Mouse (Mus musculus): ENCODE measurements around the gene Atp5f1.

DNA sequence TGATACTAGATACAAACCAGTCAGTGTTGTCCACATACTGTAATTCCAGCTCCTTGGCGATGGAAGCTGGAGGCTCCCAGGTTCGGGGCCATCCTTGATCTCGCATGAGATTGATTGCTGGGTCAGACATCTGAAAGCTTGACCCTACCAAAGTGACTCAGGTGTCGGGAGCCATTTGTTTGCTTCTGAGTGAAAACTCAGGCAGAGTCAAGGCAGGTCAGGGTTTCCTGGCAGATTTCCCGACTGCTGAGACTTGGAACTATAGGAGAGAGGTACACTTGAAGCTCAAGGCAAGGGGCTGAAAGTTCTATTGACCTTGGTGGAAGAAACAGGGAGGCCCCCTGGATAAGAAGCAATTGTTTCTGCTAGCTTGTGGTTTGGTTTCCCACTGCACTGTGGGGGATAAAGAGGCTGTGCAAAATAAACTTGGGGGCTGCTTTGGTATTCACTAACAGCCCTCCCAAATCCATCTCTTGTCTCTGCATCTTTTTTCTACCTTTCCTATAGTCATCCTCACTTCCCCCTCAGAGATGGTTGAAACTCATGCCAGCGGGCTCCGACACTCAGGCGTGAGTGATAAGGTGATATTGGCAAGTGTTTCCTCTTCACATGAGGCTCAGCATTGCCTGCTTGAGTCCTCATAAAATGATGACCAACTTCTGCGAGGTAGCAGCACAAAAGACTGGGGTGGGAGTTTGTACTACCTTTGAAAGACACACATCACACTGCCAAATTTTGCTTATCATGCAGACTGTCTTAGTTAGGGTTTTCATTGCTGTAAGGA, 47.6 kb downstream of the Atp5f1 start:
- TF ChIP-seq CTCF (IDR thresholded peaks at IDR 0.05 in 2 of 3, conservative IDR thresholded peaks at IDR 0.05 in 1 of 3; ENCODE audit: control insufficient read depth in 1 of 3, insufficient read depth in 1 of 3, low read depth in 2 of 3, low read length in 3 of 3, poor library complexity in 1 of 3, severe bottlenecking in 1 of 3) (no peak), MEF2A (IDR thresholded peaks at IDR 0.05; ENCODE audit: extremely low read depth, insufficient replicate concordance, low read depth, low read length, poor library complexity, severe bottlenecking) (no peak), TAL1 (IDR thresholded peaks at IDR 0.05; ENCODE audit: low read length) (no peak)

Measured in MEL (cell line).